Mouse (Mus musculus): ENCODE data around the gene Oas1f. TPM values are rescaled to one million over a fixed set of nuclear protein-coding genes. Genes with fewer than 3 reads are reported as not detected.
"Not testable (repeated sequence)": the region's sequence is repeated elsewhere in the genome, so short reads cannot be mapped to it uniquely, and the experiment has no call there.

Oas1f gene
- not detected in 2 replicates for polyA plus RNA-seq (2012; ENCODE audit: insufficient read depth, insufficient read length, missing spikeins)

DNA sequence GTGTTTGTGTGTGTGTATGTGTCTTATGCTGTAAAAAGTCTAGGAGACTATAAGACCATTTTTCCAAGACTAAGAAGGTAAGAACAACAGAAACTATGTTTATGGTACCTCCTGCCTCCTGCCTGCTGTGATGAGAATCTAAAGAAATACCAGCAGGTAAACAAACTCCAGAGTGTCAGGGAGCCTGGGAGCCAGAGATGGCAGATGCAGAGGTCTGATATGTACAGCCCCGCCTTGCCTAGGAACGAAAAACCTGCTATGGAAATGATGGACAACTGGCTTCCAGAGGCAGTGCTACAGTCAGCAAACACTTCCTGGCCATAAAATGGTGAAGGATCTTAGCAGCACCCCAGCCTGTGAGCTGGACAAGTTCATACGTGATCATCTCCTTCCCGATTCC is at the start of gene Oas1f:
Oas1f (plus strand) TSS at position 301 of the 400 bp plus-strand sequence.
- no peak for TF ChIP-seq POLR2A (IDR thresholded peaks at IDR 0.05; ENCODE audit: borderline replicate concordance, low read depth, low read length)
- TF ChIP-seq CTCF (IDR thresholded peaks at IDR 0.05; ENCODE audit: low read depth, low read length): no peak
- H3K4me3 ChIP-seq (ENCODE audit: insufficient read depth, low read length): no peak within 1 kb of the TSS
- no peak within 1 kb of the TSS for H3K27ac ChIP-seq (ENCODE audit: insufficient read depth, low read depth, low read length)

GRCm38 (mm10) chr5:120798147-120798546 is 49.0 kb upstream of the Oas1f start:
- H3K4me1 ChIP-seq (ENCODE audit: control insufficient read depth, insufficient read depth, low read length); H3K27ac ChIP-seq (ENCODE audit: insufficient read depth, low read depth, low read length); H3K4me3 ChIP-seq (ENCODE audit: insufficient read depth, low read length): not testable (repeated sequence)

More for the DNA sequence above, at the start of gene Oas1f:
- no peaks in the 10 kb centered on the region; the same call in 1 of the 2 replicates for H3K4me1 ChIP-seq (ENCODE audit: control insufficient read depth, insufficient read depth, low read length)

GRCm38 (mm10) chr5:120798943-120799342 is 48.2 kb upstream of the Oas1f start:
- not testable (repeated sequence) for H3K4me3 ChIP-seq (ENCODE audit: insufficient read depth, low read length); H3K4me1 ChIP-seq (ENCODE audit: control insufficient read depth, insufficient read depth, low read length); H3K27ac ChIP-seq (ENCODE audit: insufficient read depth, low read depth, low read length)

GRCm38 (mm10) chr5:120803596-120803995 is 43.6 kb upstream of the Oas1f start:
- Histone ChIP-seq H3K4me3 (ENCODE audit: insufficient read depth, low read length) (no peak overlapping the region), H3K4me1 (ENCODE audit: control insufficient read depth, insufficient read depth, low read length) (no peaks in the 10 kb centered on the region), H3K27ac (ENCODE audit: insufficient read depth, low read depth, low read length) (no peak overlapping the region)
- TF ChIP-seq POLR2A (IDR thresholded peaks at IDR 0.05; ENCODE audit: borderline replicate concordance, low read depth, low read length) (no peak), CTCF (IDR thresholded peaks at IDR 0.05; ENCODE audit: low read depth, low read length) (no peak)

GRCm38 (mm10) chr5:120806458-120806857 is 40.7 kb upstream of the Oas1f start:
- Histone ChIP-seq H3K4me3 (ENCODE audit: insufficient read depth, low read length) (no peak overlapping the region), H3K27ac (ENCODE audit: insufficient read depth, low read depth, low read length) (no peak overlapping the region), H3K4me1 (ENCODE audit: control insufficient read depth, insufficient read depth, low read length) (peaks cover 2% of the 10 kb centered on the region)
- TF ChIP-seq POLR2A (IDR thresholded peaks at IDR 0.05; ENCODE audit: borderline replicate concordance, low read depth, low read length) (no peak), CTCF (IDR thresholded peaks at IDR 0.05; ENCODE audit: low read depth, low read length) (peak; percentile 63)

DNA sequence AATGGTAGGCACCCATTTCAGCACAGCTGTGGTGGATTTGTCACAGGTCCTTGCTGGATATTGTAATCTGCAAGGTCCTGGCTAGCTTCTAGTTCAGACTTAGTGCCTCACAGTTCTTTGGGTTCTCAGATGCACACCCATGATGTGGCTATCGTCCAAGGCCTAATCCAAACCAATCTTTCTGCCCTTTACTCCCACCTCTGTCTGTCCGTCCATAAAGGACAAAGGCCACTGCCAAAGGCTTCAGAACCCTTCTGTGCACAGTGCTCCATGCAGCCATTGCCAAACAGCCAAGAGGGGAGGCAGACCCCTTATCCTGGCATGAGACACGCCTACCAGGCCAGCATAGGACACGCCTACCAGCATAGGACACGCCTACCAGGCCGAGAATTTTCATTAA is 38.0 kb upstream of the Oas1f start:
- no peak for TF ChIP-seq POLR2A (IDR thresholded peaks at IDR 0.05; ENCODE audit: borderline replicate concordance, low read depth, low read length)
- TF ChIP-seq CTCF (IDR thresholded peaks at IDR 0.05; ENCODE audit: low read depth, low read length): no peak
- Histone ChIP-seq H3K4me1 (ENCODE audit: control insufficient read depth, insufficient read depth, low read length) (peaks cover 13% of the 10 kb centered on the region), H3K4me3 (ENCODE audit: insufficient read depth, low read length) (no peak overlapping the region), H3K27ac (ENCODE audit: insufficient read depth, low read depth, low read length) (no peak overlapping the region)

DNA sequence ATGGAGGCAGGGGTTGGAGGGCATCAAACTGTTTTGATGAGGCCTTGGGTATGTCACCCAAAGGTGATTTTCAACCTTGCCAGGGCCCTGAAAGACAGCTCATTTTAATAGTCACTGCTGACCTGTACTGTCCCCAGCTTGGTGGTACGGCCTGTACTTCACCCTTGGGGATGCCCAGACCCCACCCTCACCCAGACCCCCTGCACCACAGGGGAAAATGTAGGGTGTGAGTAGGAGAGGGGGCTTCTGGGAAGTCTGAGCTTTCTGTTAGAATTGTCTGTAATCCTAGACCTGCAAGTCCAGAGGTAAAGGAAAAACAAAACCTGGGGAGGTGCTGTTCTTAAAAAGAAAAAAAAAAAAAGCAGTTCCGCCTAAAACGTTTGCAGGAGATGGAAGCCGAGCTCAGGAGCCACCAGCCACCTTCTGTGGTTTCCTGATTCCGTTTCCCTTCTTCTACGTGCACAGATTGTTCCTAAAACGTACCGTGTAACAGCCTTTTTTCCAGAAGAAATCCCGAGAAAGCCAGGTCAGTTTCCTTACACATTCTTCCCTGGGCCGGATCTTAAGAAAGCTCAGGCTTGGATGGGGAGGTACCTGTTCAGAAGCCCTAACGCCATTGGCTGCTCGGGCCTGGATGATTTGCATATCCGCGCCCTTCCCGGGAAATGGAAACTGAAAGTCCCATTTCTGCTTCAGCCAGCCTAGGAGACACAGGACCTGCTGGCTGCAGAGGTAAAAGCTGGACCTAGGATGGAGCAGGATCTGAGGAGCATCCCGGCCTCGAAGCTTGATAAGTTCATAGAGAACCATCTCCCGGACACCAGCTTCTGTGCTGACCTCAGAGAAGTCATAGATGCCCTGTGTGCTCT is 35.0 kb upstream of the Oas1f start, which contains the start of gene Oas1c:
Oas1c (minus strand) TSS at position 564 of the 869 bp plus-strand sequence.
- Histone ChIP-seq H3K27ac (ENCODE audit: insufficient read depth, low read depth, low read length) (no peak within 1 kb of the TSS), H3K4me3 (ENCODE audit: insufficient read depth, low read length) (peak within 1 kb of the TSS; percentile 74), H3K4me1 (ENCODE audit: control insufficient read depth, insufficient read depth, low read length) (peaks cover 13% of the 10 kb centered on the region)
- TF ChIP-seq CTCF (IDR thresholded peaks at IDR 0.05; ENCODE audit: low read depth, low read length) (no peak; the same call in 1 of the 2 replicates), POLR2A (IDR thresholded peaks at IDR 0.05; ENCODE audit: borderline replicate concordance, low read depth, low read length) (no peak)

- peak overlapping the region; percentile 74 for H3K4me3 ChIP-seq (ENCODE audit: insufficient read depth, low read length)
- TF ChIP-seq CTCF (IDR thresholded peaks at IDR 0.05; ENCODE audit: low read depth, low read length): no peak
- no peak for TF ChIP-seq POLR2A (IDR thresholded peaks at IDR 0.05; ENCODE audit: borderline replicate concordance, low read depth, low read length)
- H3K4me1 ChIP-seq (ENCODE audit: control insufficient read depth, insufficient read depth, low read length): peaks cover 13% of the 10 kb centered on the region
- no peak overlapping the region for H3K27ac ChIP-seq (ENCODE audit: insufficient read depth, low read depth, low read length)
These were observed 34.1 kb upstream of the Oas1f start for GRCm38 (mm10) chr5:120813023-120813422.

DNA sequence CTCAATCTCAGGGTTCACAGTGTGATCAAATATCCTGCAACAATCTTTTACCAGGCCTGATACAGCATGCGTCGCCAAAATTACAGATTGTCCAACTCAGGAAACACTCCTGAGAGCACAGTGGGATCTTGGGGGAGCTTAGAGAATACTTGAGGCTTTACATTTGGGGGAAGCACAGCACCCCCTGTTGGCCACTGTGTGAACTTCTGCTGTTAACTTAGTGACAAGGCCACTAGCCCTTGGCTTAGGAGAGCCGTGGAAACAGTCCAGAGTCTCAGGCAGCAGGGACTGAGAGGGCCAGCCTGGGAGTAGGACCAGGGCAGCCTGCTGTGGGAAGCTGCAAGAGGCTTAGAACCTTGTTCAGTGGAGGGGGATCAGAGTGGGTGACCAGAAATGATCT is 31.2 kb upstream of the Oas1f start:
- TF ChIP-seq CTCF (IDR thresholded peaks at IDR 0.05; ENCODE audit: low read depth, low read length) (peak; percentile 64; the same call in 1 of the 2 replicates), POLR2A (IDR thresholded peaks at IDR 0.05; ENCODE audit: borderline replicate concordance, low read depth, low read length) (no peak)
- Histone ChIP-seq H3K4me3 (ENCODE audit: insufficient read depth, low read length) (no peak overlapping the region), H3K27ac (ENCODE audit: insufficient read depth, low read depth, low read length) (no peak overlapping the region), H3K4me1 (ENCODE audit: control insufficient read depth, insufficient read depth, low read length) (peaks cover 13% of the 10 kb centered on the region)

- Histone ChIP-seq H3K27ac (ENCODE audit: insufficient read depth, low read depth, low read length) (no peak overlapping the region), H3K4me3 (ENCODE audit: insufficient read depth, low read length) (no peak overlapping the region), H3K4me1 (ENCODE audit: control insufficient read depth, insufficient read depth, low read length) (no peaks in the 10 kb centered on the region)
- no peak for TF ChIP-seq POLR2A (IDR thresholded peaks at IDR 0.05; ENCODE audit: borderline replicate concordance, low read depth, low read length)
- TF ChIP-seq CTCF (IDR thresholded peaks at IDR 0.05; ENCODE audit: low read depth, low read length): no peak
These were observed 28.2 kb upstream of the Oas1f start for GRCm38 (mm10) chr5:120818999-120819398.
